Mouse (Mus musculus): Measurements from ENCODE around the gene Nrbp1. TPM values are rescaled to one million over a fixed set of nuclear protein-coding genes. Genes with fewer than 3 reads are reported as not detected.

The Nrbp1 gene
- polyA plus RNA-seq, 1 experiment, result 93.7 TPM

- Histone ChIP-seq H3K4me1 (ENCODE audit: control insufficient read depth, insufficient read depth, low read length) (peaks cover 1% of the 10 kb centered on the region; the same call in 1 of the 2 replicates), H3K4me3 (replicated peaks; ENCODE audit: control insufficient read depth, low read depth, low read length) (peak overlapping the region; percentile 93), H3K27ac (ENCODE audit: control insufficient read depth, insufficient read depth, low read depth, low read length, poor library complexity) (peak overlapping the region; percentile 96)
- under 1% methylated on average over 40 of the region's 40 CpGs for WGBS
- TF ChIP-seq POLR2A (IDR thresholded peaks at IDR 0.05; ENCODE audit: borderline replicate concordance, control insufficient read depth, low read depth, low read length), result no peak
- TF ChIP-seq CTCF (IDR thresholded peaks at IDR 0.05; ENCODE audit: control insufficient read depth, insufficient read depth, low read length), result no peak
These were observed 20.7 kb upstream of the Nrbp1 start for GRCm38 (mm10) chr5:31219911-31220447.

- H3K4me3 ChIP-seq (replicated peaks; ENCODE audit: control insufficient read depth, low read depth, low read length), result peak within 1 kb of the TSS; percentile 93
- H3K27ac ChIP-seq (ENCODE audit: control insufficient read depth, insufficient read depth, low read depth, low read length, poor library complexity), result peak within 1 kb of the TSS; percentile 96
- TF ChIP-seq POLR2A (IDR thresholded peaks at IDR 0.05; ENCODE audit: borderline replicate concordance, control insufficient read depth, low read depth, low read length), result peak; percentile 99
- no peak; the same call in 1 of the 2 replicates for TF ChIP-seq CTCF (IDR thresholded peaks at IDR 0.05; ENCODE audit: control insufficient read depth, insufficient read depth, low read length)
- H3K4me1 ChIP-seq (ENCODE audit: control insufficient read depth, insufficient read depth, low read length), result peaks cover 1% of the 10 kb centered on the region; the same call in 1 of the 2 replicates
- WGBS, result under 1% methylated on average over 69 of the region's 70 CpGs
These were observed 20.0 kb upstream of the Nrbp1 start, which contains the start of gene Ppm1g for GRCm38 (mm10) chr5:31220448-31221303. TSS of gene Ppm1g (minus strand) at chr5:31220687.

GRCm38 (mm10) chr5:31221304-31221945 is 19.2 kb upstream of the Nrbp1 start:
- H3K27ac ChIP-seq (ENCODE audit: control insufficient read depth, insufficient read depth, low read depth, low read length, poor library complexity), result peak overlapping the region; percentile 85
- TF ChIP-seq CTCF (IDR thresholded peaks at IDR 0.05; ENCODE audit: control insufficient read depth, insufficient read depth, low read length) (peak; percentile 22; the same call in 1 of the 2 replicates), POLR2A (IDR thresholded peaks at IDR 0.05; ENCODE audit: borderline replicate concordance, control insufficient read depth, low read depth, low read length) (no peak)
- WGBS, result 28% methylated on average over 11 of the region's 11 CpGs
- peaks cover 1% of the 10 kb centered on the region; the same call in 1 of the 2 replicates for H3K4me1 ChIP-seq (ENCODE audit: control insufficient read depth, insufficient read depth, low read length)
- peak overlapping the region; percentile 88 for H3K4me3 ChIP-seq (replicated peaks; ENCODE audit: control insufficient read depth, low read depth, low read length)

GRCm38 (mm10) chr5:31222696-31223095 is 18.0 kb upstream of the Nrbp1 start:
- TF ChIP-seq POLR2A (IDR thresholded peaks at IDR 0.05; ENCODE audit: borderline replicate concordance, control insufficient read depth, low read depth, low read length), result no peak
- TF ChIP-seq CTCF (IDR thresholded peaks at IDR 0.05; ENCODE audit: control insufficient read depth, insufficient read depth, low read length), result no peak
- 90% methylated on average over 9 of the region's 9 CpGs for WGBS
- H3K4me3 ChIP-seq (replicated peaks; ENCODE audit: control insufficient read depth, low read depth, low read length), result no peak overlapping the region

GRCm38 (mm10) chr5:31226641-31227040 is 14.0 kb upstream of the Nrbp1 start:
- H3K27ac ChIP-seq (ENCODE audit: control insufficient read depth, insufficient read depth, low read depth, low read length, poor library complexity), result no peak overlapping the region
- no peaks in the 10 kb centered on the region; the same call in none of the 2 replicates for H3K4me1 ChIP-seq (ENCODE audit: control insufficient read depth, insufficient read depth, low read length)
- WGBS, result 58% methylated on average over 1 of the region's 1 CpGs
- no peak overlapping the region for H3K4me3 ChIP-seq (replicated peaks; ENCODE audit: control insufficient read depth, low read depth, low read length)
- TF ChIP-seq CTCF (IDR thresholded peaks at IDR 0.05; ENCODE audit: control insufficient read depth, insufficient read depth, low read length), result no peak
- TF ChIP-seq POLR2A (IDR thresholded peaks at IDR 0.05; ENCODE audit: borderline replicate concordance, control insufficient read depth, low read depth, low read length), result no peak

More at GRCm38 (mm10) chr5:31222696-31223095, 18.0 kb upstream of the Nrbp1 start:
- Histone ChIP-seq H3K27ac (ENCODE audit: control insufficient read depth, insufficient read depth, low read depth, low read length, poor library complexity) (no peak overlapping the region), H3K4me1 (ENCODE audit: control insufficient read depth, insufficient read depth, low read length) (peaks cover 1% of the 10 kb centered on the region; the same call in 1 of the 2 replicates)

GRCm38 (mm10) chr5:31241522-31242034 is 914 bp downstream of the Nrbp1 start:
- H3K27ac ChIP-seq (ENCODE audit: control insufficient read depth, insufficient read depth, low read depth, low read length, poor library complexity), result peak overlapping the region; percentile 5
- H3K4me3 ChIP-seq (replicated peaks; ENCODE audit: control insufficient read depth, low read depth, low read length), result peak overlapping the region; percentile 89
- 2% methylated on average over 13 of the region's 13 CpGs for WGBS
- H3K4me1 ChIP-seq (ENCODE audit: control insufficient read depth, insufficient read depth, low read length), result no peaks in the 10 kb centered on the region
- TF ChIP-seq POLR2A (IDR thresholded peaks at IDR 0.05; ENCODE audit: borderline replicate concordance, control insufficient read depth, low read depth, low read length) (no peak), CTCF (IDR thresholded peaks at IDR 0.05; ENCODE audit: control insufficient read depth, insufficient read depth, low read length) (no peak)

GRCm38 (mm10) chr5:31242191-31242590 is 1.5 kb downstream of the Nrbp1 start:
- 23% methylated on average over 10 of the region's 10 CpGs for WGBS
- Histone ChIP-seq H3K4me1 (ENCODE audit: control insufficient read depth, insufficient read depth, low read length) (no peaks in the 10 kb centered on the region), H3K4me3 (replicated peaks; ENCODE audit: control insufficient read depth, low read depth, low read length) (no peak overlapping the region), H3K27ac (ENCODE audit: control insufficient read depth, insufficient read depth, low read depth, low read length, poor library complexity) (no peak overlapping the region)
- TF ChIP-seq POLR2A (IDR thresholded peaks at IDR 0.05; ENCODE audit: borderline replicate concordance, control insufficient read depth, low read depth, low read length) (no peak), CTCF (IDR thresholded peaks at IDR 0.05; ENCODE audit: control insufficient read depth, insufficient read depth, low read length) (no peak)
